Mouse (Mus musculus): ENCODE measurements around the gene Fam133b. TPM values are rescaled to one million over a fixed set of nuclear protein-coding genes. Genes with fewer than 3 reads are reported as not detected.

Fam133b gene
- polyA plus RNA-seq, 1 experiment from 2014 or later, result 31.6 TPM

DNA sequence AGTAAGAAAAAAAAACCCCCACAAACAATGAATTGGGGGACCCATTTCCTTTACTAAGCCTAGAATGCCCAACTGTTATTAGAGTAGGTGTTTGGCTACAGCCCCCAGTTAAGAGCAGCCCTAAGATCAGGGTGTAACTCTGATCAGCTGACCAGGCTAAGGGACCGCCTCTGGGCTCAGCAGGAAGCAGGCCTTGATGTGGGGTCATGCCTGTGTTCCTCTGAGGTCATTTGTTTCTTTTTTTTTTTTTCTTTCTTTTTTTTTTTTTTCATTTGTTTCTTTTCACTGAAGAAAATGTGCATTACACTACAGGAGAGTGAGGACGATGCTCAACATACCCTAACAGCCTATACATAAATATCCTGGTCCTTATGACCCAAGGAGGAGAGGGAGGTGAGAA, 34.3 kb downstream of the Fam133b start:
- Histone ChIP-seq H3K27ac (ENCODE audit: low read length) (no peak overlapping the region), H3K4me1 (replicated peaks; ENCODE audit: control insufficient read depth, insufficient read depth, low read length) (no peaks in the 10 kb centered on the region), H3K36me3 (ENCODE audit: control insufficient read depth, insufficient read depth, low read length) (peaks cover 53% of the 10 kb centered on the region), H3K4me2 (ENCODE audit: low read depth, low read length) (no peak overlapping the region), H3K4me3 (ENCODE audit: low read length) (no peak overlapping the region), H3K9me3 (ENCODE audit: control insufficient read depth, low read length) (peaks cover 5% of the 10 kb centered on the region), H3K27me3 (ENCODE audit: control insufficient read depth, insufficient read depth, low read depth, low read length) (no peaks in the 10 kb centered on the region), H3K9ac (ENCODE audit: low read length) (no peak overlapping the region)
- WGBS, result 87% methylated on average over 2 of the region's 2 CpGs
- ATAC-seq (ENCODE audit: low read depth), result no peak

DNA sequence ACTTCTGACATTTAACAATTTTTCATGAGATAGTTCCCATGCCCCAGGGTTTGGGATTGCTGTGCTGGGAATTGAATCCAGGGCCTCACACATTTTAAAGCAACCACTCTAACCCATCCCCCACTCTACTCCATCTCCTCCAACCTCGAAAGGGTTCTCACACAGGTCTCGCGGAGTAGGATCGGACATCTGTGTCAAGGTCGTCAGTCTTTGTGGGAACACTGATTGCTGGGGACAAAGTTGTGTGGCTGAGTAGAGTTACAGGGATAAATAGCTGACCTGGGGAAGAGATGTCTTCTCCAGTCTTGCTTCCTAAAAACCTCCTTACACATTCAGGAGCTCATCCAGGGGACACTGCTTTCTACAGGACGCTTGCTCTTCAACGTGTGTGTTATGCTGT, 35.4 kb downstream of the Fam133b start:
- no peak overlapping the region for H3K9ac ChIP-seq (ENCODE audit: low read length)
- WGBS, result 93% methylated on average over 7 of the region's 7 CpGs
- H3K27ac ChIP-seq (ENCODE audit: low read length), result no peak overlapping the region
- H3K4me1 ChIP-seq (replicated peaks; ENCODE audit: control insufficient read depth, insufficient read depth, low read length), result no peaks in the 10 kb centered on the region
- no peak for ATAC-seq (ENCODE audit: low read depth)
- peaks cover 50% of the 10 kb centered on the region for H3K36me3 ChIP-seq (ENCODE audit: control insufficient read depth, insufficient read depth, low read length)
- peaks cover 5% of the 10 kb centered on the region for H3K9me3 ChIP-seq (ENCODE audit: control insufficient read depth, low read length)
- no peak overlapping the region for H3K4me3 ChIP-seq (ENCODE audit: low read length)
- H3K4me2 ChIP-seq (ENCODE audit: low read depth, low read length), result no peak overlapping the region
- no peaks in the 10 kb centered on the region for H3K27me3 ChIP-seq (ENCODE audit: control insufficient read depth, insufficient read depth, low read depth, low read length)

DNA sequence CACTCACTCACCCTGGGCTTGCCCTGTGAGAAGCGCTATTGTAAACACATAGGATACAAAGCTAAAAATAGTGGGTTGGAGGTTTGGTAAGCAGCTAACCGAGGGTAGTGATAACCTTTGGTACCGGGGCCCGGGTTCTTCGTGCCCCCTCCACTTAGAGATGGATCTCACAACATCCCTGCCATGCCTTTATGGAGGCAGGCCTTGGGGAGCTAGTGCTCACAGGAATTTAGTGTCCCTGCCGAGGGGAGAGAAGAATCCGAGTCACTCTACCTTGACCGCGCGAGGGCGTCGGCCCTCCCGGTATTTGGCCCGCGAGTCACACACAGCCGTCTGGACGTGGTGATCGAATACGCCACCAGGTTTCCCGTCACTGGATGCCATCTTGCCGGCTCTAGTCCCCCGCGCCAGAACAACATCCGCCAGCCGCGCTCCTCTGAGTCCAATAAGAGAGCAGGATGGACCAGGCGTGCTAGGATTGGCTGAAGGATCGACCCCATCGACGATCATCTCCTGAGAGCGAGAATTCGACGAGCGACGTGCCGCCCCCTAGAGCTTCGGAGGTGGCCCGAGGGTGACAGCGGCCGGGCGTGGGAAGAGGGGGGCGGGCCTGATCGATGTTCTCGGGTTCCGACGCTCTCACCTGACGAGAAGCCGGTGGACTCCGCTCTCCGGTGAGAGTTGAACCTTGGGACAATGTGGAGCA, 52.2 kb downstream of the Fam133b start, which contains the start of gene Pex1:
TSS of gene Pex1 (plus strand) at position 374 of the 706 bp plus-strand sequence.
- Histone ChIP-seq H3K4me2 (ENCODE audit: low read depth, low read length) (peak within 1 kb of the TSS; percentile 71), H3K27me3 (ENCODE audit: control insufficient read depth, insufficient read depth, low read depth, low read length) (no peaks in the 10 kb centered on the region), H3K9me3 (ENCODE audit: control insufficient read depth, low read length) (no peaks in the 10 kb centered on the region), H3K4me1 (replicated peaks; ENCODE audit: control insufficient read depth, insufficient read depth, low read length) (peaks cover 10% of the 10 kb centered on the region), H3K4me3 (ENCODE audit: low read length) (peak within 1 kb of the TSS; percentile 76), H3K9ac (ENCODE audit: low read length) (peak within 1 kb of the TSS; percentile 76), H3K27ac (ENCODE audit: low read length) (peak within 1 kb of the TSS; percentile 52; the same call in 1 of the 2 replicates), H3K36me3 (ENCODE audit: control insufficient read depth, insufficient read depth, low read length) (peaks cover 7% of the 10 kb centered on the region)
- WGBS, result under 1% methylated on average over 42 of the region's 50 CpGs
- peak; percentile 99 for ATAC-seq (ENCODE audit: low read depth)

DNA sequence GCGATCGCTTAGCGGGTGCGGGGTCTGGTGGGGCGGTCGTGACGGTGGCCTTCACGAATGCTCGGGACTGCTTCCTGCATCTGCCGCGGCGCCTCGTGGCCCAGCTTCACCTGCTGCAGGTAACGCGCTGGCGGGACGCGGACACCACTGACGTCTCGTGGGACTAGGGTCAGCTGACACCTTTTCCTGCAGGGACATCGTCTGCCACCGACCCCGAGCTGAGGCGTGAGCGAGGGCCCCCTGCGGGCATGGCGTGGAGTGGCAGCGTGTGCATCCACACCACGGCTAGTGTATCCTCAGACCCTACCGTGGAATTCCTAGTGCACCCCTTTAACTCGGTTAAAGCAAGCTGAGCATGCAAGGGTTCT, 52.8 kb downstream of the Fam133b start, which contains the start of gene Rbm48:
TSS of gene Rbm48 (minus strand) at position 187 of the 368 bp plus-strand sequence.
- peaks cover 10% of the 10 kb centered on the region for H3K4me1 ChIP-seq (replicated peaks; ENCODE audit: control insufficient read depth, insufficient read depth, low read length)
- peaks cover 4% of the 10 kb centered on the region; the same call in 1 of the 2 replicates for H3K36me3 ChIP-seq (ENCODE audit: control insufficient read depth, insufficient read depth, low read length)
- H3K9me3 ChIP-seq (ENCODE audit: control insufficient read depth, low read length), result no peaks in the 10 kb centered on the region
- H3K4me2 ChIP-seq (ENCODE audit: low read depth, low read length), result peak within 1 kb of the TSS; percentile 71
- H3K27ac ChIP-seq (ENCODE audit: low read length), result peak within 1 kb of the TSS; percentile 52; the same call in 1 of the 2 replicates
- H3K9ac ChIP-seq (ENCODE audit: low read length), result peak within 1 kb of the TSS; percentile 76
- peak; percentile 83 for ATAC-seq (ENCODE audit: low read depth)
- peak within 1 kb of the TSS; percentile 76 for H3K4me3 ChIP-seq (ENCODE audit: low read length)
- WGBS, result under 1% methylated on average over 31 of the region's 31 CpGs
- H3K27me3 ChIP-seq (ENCODE audit: control insufficient read depth, insufficient read depth, low read depth, low read length), result no peaks in the 10 kb centered on the region

DNA sequence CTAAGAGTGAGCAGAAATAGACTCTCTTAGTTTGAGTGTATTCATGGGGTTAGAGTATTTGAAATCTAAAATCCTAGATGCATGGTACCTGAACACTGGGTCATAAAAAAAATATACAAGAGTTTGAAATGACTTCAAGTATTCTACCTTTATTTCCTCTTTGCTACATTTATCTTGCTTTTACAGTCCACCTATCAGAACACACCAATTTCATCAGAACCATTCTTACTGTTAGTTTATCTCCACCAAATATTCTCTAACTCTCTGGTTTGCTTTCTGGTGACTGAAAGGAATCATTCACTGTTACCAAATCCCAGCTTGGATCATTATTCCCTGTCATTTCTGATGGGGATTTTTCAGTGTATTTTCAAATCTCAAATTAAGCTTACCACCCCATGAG, 53.5 kb downstream of the Fam133b start:
- no peak for ATAC-seq (ENCODE audit: low read depth)
- no peak overlapping the region for H3K27ac ChIP-seq (ENCODE audit: low read length)
- H3K27me3 ChIP-seq (ENCODE audit: control insufficient read depth, insufficient read depth, low read depth, low read length), result no peaks in the 10 kb centered on the region
- 0 out of 2 replicates have a peak, but pooled peaks cover 3% of the 10 kb centered on the region for H3K36me3 ChIP-seq (ENCODE audit: control insufficient read depth, insufficient read depth, low read length)
- H3K9ac ChIP-seq (ENCODE audit: low read length), result no peak overlapping the region; the same call in 1 of the 2 replicates
- peaks cover 10% of the 10 kb centered on the region for H3K4me1 ChIP-seq (replicated peaks; ENCODE audit: control insufficient read depth, insufficient read depth, low read length)
- peak overlapping the region; percentile 62 for H3K4me2 ChIP-seq (ENCODE audit: low read depth, low read length)
- no peaks in the 10 kb centered on the region for H3K9me3 ChIP-seq (ENCODE audit: control insufficient read depth, low read length)
- peak overlapping the region; percentile 76 for H3K4me3 ChIP-seq (ENCODE audit: low read length)

DNA sequence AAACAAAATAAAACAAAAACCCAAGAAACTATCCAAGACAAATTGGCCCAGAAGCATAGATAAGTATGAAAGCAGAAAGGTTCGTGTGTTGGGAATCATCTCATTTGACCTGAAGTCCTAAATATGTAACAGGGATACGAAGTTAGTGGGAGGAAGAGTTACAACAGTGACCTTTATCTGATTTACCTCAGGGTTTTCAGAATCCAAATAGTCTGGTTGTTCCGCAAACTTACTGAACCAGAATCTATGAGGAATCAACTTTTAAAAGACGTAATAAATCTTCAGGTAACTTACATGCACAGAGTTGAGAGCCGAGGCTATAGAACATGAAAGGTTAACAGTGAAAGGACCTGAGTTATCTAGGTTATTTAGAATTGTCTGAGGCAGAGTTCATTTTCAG, 55.1 kb downstream of the Fam133b start:
- no peak overlapping the region for H3K9ac ChIP-seq (ENCODE audit: low read length)
- 88% methylated on average over 5 of the region's 5 CpGs for WGBS

DNA sequence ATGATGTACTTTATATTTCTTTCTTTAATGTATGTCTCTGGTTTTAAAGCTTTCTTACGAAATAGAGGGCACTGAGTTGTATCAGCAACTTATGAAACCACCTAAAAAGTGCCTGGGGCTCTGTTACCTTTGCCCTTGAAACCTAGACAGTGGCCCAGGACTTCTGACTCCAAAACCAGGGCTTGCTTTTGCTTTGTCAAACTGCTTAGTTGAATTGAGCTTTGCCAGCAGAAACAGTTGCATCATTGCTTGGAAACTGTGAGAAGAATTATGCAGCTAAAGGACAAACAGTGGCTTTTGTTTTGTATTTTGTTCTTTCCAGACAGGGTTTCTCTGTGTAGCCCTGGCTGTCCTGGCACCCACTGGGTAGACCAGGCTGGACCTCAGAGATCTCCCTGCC, 56.7 kb downstream of the Fam133b start:
- Histone ChIP-seq H3K27me3 (ENCODE audit: control insufficient read depth, insufficient read depth, low read depth, low read length) (no peaks in the 10 kb centered on the region), H3K4me1 (replicated peaks; ENCODE audit: control insufficient read depth, insufficient read depth, low read length) (peaks cover 4% of the 10 kb centered on the region), H3K36me3 (ENCODE audit: control insufficient read depth, insufficient read depth, low read length) (no peaks in the 10 kb centered on the region), H3K27ac (ENCODE audit: low read length) (no peak overlapping the region), H3K4me2 (ENCODE audit: low read depth, low read length) (no peak overlapping the region), H3K9ac (ENCODE audit: low read length) (no peak overlapping the region), H3K9me3 (ENCODE audit: control insufficient read depth, low read length) (no peaks in the 10 kb centered on the region), H3K4me3 (ENCODE audit: low read length) (no peak overlapping the region)
- WGBS, result 66% methylated on average over 1 of the region's 1 CpGs
- ATAC-seq (ENCODE audit: low read depth), result no peak

More for the DNA sequence above, 55.1 kb downstream of the Fam133b start:
- Histone ChIP-seq H3K4me1 (replicated peaks; ENCODE audit: control insufficient read depth, insufficient read depth, low read length) (peaks cover 10% of the 10 kb centered on the region), H3K9me3 (ENCODE audit: control insufficient read depth, low read length) (no peaks in the 10 kb centered on the region), H3K4me2 (ENCODE audit: low read depth, low read length) (no peak overlapping the region), H3K4me3 (ENCODE audit: low read length) (no peak overlapping the region), H3K27ac (ENCODE audit: low read length) (no peak overlapping the region), H3K27me3 (ENCODE audit: control insufficient read depth, insufficient read depth, low read depth, low read length) (no peaks in the 10 kb centered on the region), H3K36me3 (ENCODE audit: control insufficient read depth, insufficient read depth, low read length) (0 out of 2 replicates have a peak, but pooled peaks cover 2% of the 10 kb centered on the region)
- no peak for ATAC-seq (ENCODE audit: low read depth)

DNA sequence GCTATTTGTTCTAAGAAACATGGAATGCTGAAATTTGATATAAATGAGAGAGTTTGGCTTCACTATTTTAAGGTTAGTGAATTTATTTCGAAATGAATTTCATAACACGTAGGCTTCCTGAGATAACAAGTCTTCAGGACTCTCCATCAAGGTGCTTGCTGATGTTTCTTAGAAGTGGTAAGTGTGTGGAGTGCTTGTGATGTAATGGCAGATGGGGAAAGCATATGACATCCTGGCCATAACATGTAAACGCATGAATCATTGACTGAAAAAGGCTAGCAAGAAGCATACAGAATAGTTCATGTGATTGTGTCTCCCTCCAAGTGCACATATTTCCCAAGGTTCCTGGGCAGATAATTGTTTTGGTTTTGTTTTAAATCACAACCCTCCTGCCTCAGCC, 57.2 kb downstream of the Fam133b start:
- no peak for ATAC-seq (ENCODE audit: low read depth)
- whole genome bisulfite sequencing, result 84% methylated on average over 3 of the region's 3 CpGs
- Histone ChIP-seq H3K36me3 (ENCODE audit: control insufficient read depth, insufficient read depth, low read length) (peaks cover 3% of the 10 kb centered on the region; the same call in 1 of the 2 replicates), H3K4me3 (ENCODE audit: low read length) (no peak overlapping the region), H3K9ac (ENCODE audit: low read length) (no peak overlapping the region), H3K4me1 (replicated peaks; ENCODE audit: control insufficient read depth, insufficient read depth, low read length) (peaks cover 3% of the 10 kb centered on the region), H3K4me2 (ENCODE audit: low read depth, low read length) (no peak overlapping the region), H3K9me3 (ENCODE audit: control insufficient read depth, low read length) (no peaks in the 10 kb centered on the region), H3K27me3 (ENCODE audit: control insufficient read depth, insufficient read depth, low read depth, low read length) (no peaks in the 10 kb centered on the region), H3K27ac (ENCODE audit: low read length) (no peak overlapping the region)

DNA sequence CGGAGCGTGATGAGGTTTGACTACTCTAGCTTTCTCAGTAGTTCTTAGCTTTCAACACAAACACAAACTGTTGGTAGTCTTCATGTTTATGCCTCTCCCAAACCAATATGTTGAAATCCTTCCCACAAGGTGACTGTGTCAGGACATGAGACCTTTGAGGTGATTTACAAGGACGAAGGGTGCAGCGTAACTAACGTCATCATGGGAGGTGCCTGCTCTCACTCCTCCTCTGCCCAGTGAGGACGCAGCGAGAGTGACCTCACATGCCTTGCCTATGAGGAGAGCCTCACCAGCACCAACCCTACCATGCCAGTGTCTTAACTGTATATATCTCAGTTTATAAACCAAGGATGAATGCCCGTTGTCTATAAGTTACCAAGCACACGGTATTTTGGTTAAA, 63.5 kb downstream of the Fam133b start:
- Histone ChIP-seq H3K4me3 (ENCODE audit: low read length) (no peak overlapping the region), H3K4me2 (ENCODE audit: low read depth, low read length) (no peak overlapping the region), H3K4me1 (replicated peaks; ENCODE audit: control insufficient read depth, insufficient read depth, low read length) (no peaks in the 10 kb centered on the region), H3K9ac (ENCODE audit: low read length) (no peak overlapping the region), H3K36me3 (ENCODE audit: control insufficient read depth, insufficient read depth, low read length) (peaks cover 16% of the 10 kb centered on the region), H3K27ac (ENCODE audit: low read length) (no peak overlapping the region), H3K27me3 (ENCODE audit: control insufficient read depth, insufficient read depth, low read depth, low read length) (no peaks in the 10 kb centered on the region), H3K9me3 (ENCODE audit: control insufficient read depth, low read length) (no peaks in the 10 kb centered on the region)
- 90% methylated on average over 9 of the region's 9 CpGs for WGBS
- ATAC-seq (ENCODE audit: low read depth), result no peak

Measured in lung, embryonic 16.5 days (tissue).